Mouse (Mus musculus) forebrain, embryonic 14.5 days (tissue): ENCODE results near the gene C1s1. TPM values are rescaled to one million over a fixed set of nuclear protein-coding genes. Genes with fewer than 3 reads are reported as not detected.
"Not testable (repeated sequence)": the region's sequence is repeated elsewhere in the genome, so short reads cannot be mapped to it uniquely, and the experiment has no call there.

Experiments used
- ATAC-seq: fragments of 200-750 bp; cut with Nextera tagmentation; 2 replicates; pipeline ENCODE4 v1.8.0; 2017; ENCODE audit warnings: mild to moderate bottlenecking, moderate library complexity
- DNase-seq: peaks from one replicate; pipeline ENCODE4 v3.0.0-alpha.2; 2015; ENCODE audit warnings: low spot score
- H3K27ac ChIP-seq: fragments of 300-500 bp; sonication (generic); 2 replicates; pipeline ENCODE4 v1.5.1; 2014; ENCODE audit warnings: low read depth, mild to moderate bottlenecking, control low read depth, low read length, moderate library complexity
- H3K27me3 ChIP-seq: fragments of 300-500 bp; sonication (generic); replicated peaks from 2 replicates; pipeline ENCODE4 v1.6.1; 2014; ENCODE audit warnings: low read length, control low read depth, mixed read lengths; ENCODE audit not compliant: control insufficient read depth, insufficient read depth
- H3K36me3 ChIP-seq: fragments of 300-500 bp; sonication (generic); 2 replicates; pipeline ENCODE4 v1.6.1; 2014; ENCODE audit warnings: low read length, control low read depth; ENCODE audit not compliant: control insufficient read depth, insufficient read depth
- H3K4me1 ChIP-seq: fragments of 300-500 bp; sonication (generic); 2 replicates; pipeline ENCODE4 v1.6.1; 2014; ENCODE audit warnings: antibody characterized with exemption, low read length, control low read depth; ENCODE audit not compliant: control insufficient read depth, insufficient read depth
- H3K4me2 ChIP-seq: fragments of 300-500 bp; sonication (generic); 2 replicates; pipeline ENCODE4 v1.6.1; 2014; ENCODE audit warnings: mild to moderate bottlenecking, control low read depth, low read length
- H3K4me3 ChIP-seq: fragments of 300-500 bp; sonication (generic); 2 replicates; pipeline ENCODE4 v1.5.1; 2014; ENCODE audit warnings: low read depth, low read length, control low read depth
- H3K9ac ChIP-seq: fragments of 300-500 bp; sonication (generic); 2 replicates; pipeline ENCODE4 v1.6.1; 2014; ENCODE audit warnings: mild to moderate bottlenecking, low read length, control low read depth, moderate library complexity
- H3K9me3 ChIP-seq: fragments of 300-500 bp; sonication (generic); replicated peaks from 2 replicates; pipeline ENCODE4 v1.6.1; 2016; ENCODE audit warnings: low read length, control low read depth, mixed read lengths; ENCODE audit not compliant: control insufficient read depth
- whole genome bisulfite sequencing: fragments of 180-500 bp; shearing (Covaris S2); extraction: QIAGEN DNeasy Blood & Tissue Kit; methylation state at CpG from one replicate; pipeline ENCODE4 v1.1.7; 2014; 5-methylcytosine and 5-hydroxymethylcytosine counted together
- polyA plus RNA-seq: library from polyadenylated mRNA; unstranded; fragments of >200 nt; fragmentation: Nextera tagmentation; extraction: Ambion mirVana; gene quantifications from 2 replicates; pipeline ENCODE4 v1.2.1, GENCODE M21; 2014

Gene C1s1
- polyA plus RNA-seq, 1 experiment from 2014 or later = 0.39 TPM

DNA sequence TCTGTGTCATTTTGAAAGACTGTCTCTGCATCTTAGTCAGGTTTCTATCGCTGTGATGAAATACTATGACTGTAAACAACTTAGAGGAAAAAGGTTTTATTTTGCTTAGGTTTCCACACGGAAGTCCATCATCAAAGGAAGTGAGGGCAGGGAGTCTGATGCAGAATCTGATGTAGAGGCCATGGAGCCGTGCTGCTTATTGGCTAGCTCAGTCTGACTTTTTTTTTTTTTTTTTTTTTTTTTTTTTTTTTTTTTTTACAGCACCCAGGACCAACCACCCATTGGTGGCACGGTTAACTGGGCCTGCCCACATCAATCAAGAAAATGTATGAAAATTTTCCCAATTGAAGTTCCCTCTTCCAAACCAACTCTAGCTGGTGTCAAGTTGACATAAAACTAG is 53.2 kb downstream of the C1s1 start:
- Histone ChIP-seq H3K36me3 (no peaks in the 10 kb centered on the region), H3K27me3 (no peaks in the 10 kb centered on the region), H3K4me2 (no peak overlapping the region), H3K9me3 (no peaks in the 10 kb centered on the region), H3K9ac (no peak overlapping the region), H3K27ac (no peak overlapping the region), H3K4me1 (no peaks in the 10 kb centered on the region), H3K4me3 (no peak overlapping the region)
- WGBS = 88% methylated on average over 4 of the region's 4 CpGs
- no peak for DNase-seq
- no peak for ATAC-seq

DNA sequence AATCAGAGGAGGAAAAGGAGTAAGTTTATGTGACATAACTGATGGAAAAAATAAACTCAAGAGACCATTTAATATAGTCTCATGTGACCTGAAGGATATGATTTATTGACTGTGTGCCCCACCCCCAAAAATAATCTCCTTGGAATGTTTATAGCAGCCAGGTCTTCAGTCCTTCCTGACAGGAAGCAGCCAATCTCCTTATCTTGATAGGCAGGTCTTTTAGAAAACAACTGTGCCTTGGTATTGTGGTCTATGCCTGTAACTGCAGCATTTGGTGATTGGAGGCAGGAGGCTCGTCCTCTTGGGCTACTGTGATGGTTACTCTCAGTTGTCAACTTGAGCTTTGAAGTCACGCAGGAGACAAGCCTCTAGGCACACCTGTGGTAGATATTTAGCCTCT is 54.6 kb downstream of the C1s1 start:
- Histone ChIP-seq H3K9me3 (no peaks in the 10 kb centered on the region), H3K9ac (no peak overlapping the region), H3K4me3 (no peak overlapping the region), H3K27ac (no peak overlapping the region), H3K4me1 (no peaks in the 10 kb centered on the region), H3K36me3 (no peaks in the 10 kb centered on the region), H3K27me3 (no peaks in the 10 kb centered on the region), H3K4me2 (no peak overlapping the region)
- WGBS = 53% methylated on average over 2 of the region's 2 CpGs
- no peak for ATAC-seq
- DNase-seq = no peak

DNA sequence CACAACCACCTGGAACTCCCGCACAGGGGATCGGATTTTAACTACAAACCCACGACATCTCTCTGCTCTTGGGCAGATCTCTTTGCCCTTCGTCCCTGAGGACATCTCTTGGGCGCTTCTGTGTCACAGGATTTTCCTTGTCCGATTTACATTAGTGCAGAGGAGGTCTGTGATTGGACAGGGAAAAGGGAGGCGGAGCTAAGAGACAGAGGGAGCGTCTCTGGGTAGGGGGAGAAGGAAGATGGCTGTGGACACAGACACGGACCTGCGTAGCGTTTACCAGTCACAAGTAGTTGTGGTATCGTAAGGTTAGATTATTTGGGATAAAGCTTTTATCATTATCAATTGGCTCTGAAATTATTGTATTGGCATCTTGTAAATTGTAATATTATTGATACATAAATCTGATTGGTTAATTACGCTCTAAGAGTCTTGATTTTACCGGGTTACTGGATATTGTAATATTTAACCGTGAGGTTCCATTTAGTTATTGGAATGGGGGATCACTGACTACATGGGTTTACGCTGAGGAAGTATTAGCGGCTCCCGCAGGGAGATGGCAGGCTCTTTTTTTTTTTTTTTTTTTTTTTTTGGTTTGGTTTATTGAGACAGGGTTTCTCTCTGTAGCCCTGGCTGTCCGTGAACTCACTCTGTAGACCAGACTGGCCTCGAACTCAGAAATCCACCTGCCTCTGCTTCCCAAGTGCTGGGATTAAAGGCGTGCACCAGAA is 56.6 kb downstream of the C1s1 start:
- no peaks in the 10 kb centered on the region for H3K9me3 ChIP-seq
- H3K9ac ChIP-seq = no peak overlapping the region
- H3K27me3 ChIP-seq = no peaks in the 10 kb centered on the region
- peak overlapping the region; percentile 34 for H3K4me2 ChIP-seq
- no peaks in the 10 kb centered on the region for H3K36me3 ChIP-seq
- no peaks in the 10 kb centered on the region for H3K4me1 ChIP-seq
- H3K27ac ChIP-seq = no peak overlapping the region
- ATAC-seq (peak; percentile 91), DNase-seq (peak; percentile 73)
- WGBS = 35% methylated on average over 21 of the region's 21 CpGs
- peak overlapping the region; percentile 15; the same call in 1 of the 2 replicates for H3K4me3 ChIP-seq

DNA sequence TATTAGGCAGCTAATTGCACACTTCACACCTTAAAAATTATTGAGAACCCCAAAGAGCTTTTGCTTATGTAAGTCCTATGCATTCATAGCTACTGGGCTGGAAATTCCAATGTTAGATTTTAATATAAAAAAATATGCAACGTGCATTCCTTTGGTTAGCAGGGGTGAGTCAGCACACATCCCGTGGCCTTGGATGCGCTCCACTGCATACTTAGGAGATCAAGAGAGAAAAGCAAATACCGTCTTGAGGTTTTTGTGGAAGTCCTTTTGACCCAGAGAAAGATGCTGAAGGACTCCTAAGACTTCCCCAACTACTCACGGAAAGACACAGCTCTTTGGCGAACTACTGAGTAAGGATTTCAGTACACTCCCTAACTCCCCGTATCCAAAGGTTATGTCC is 57.3 kb downstream of the C1s1 start:
- Histone ChIP-seq H3K9me3 (no peaks in the 10 kb centered on the region), H3K27ac (no peak overlapping the region), H3K27me3 (no peaks in the 10 kb centered on the region), H3K36me3 (no peaks in the 10 kb centered on the region), H3K4me2 (peak overlapping the region; percentile 34; the same call in 1 of the 2 replicates), H3K4me3 (no peak overlapping the region), H3K9ac (no peak overlapping the region), H3K4me1 (no peaks in the 10 kb centered on the region)
- WGBS = 88% methylated on average over 7 of the region's 7 CpGs
- ATAC-seq (no peak), DNase-seq (no peak)

DNA sequence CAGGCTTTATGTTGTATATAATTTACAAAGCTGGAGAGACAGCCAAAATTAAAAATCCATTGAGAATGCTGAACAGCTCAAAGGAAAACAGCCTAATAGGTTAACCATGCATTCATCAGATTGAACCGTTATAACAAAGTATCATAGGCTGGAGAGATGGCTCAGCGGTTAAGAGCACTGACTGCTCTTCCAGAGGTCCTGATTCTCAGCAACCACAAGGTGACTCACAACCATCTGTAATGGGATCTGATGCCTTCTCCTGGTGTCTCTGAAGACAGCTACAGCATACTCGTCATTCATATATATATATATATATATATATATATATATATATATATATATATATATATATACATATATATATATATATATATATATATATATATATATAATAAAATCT is 58.3 kb downstream of the C1s1 start:
- not testable (repeated sequence) for H3K27ac ChIP-seq, H3K4me2 ChIP-seq

DNA sequence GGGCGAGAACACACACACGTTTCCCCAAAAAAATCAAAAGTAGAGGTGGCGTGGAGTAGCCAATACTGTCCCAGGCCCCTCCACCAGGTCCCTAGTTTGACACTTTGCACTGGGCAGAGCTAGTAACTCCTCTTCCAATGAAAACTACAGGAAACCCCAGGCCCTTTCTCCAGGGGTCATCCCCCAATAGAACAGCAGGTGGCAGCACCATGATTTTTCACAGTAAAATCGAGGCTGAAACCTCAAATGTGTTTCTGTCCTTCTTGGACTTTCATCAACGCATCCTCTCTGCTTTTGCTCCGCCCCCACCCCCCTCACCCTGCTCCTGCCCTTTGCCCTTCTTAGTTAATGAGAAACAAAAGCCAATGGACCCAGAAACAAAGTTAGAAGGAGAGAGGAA is 60.6 kb downstream of the C1s1 start:
- no peaks in the 10 kb centered on the region for H3K27me3 ChIP-seq
- WGBS = 29% methylated on average over 6 of the region's 6 CpGs
- no peaks in the 10 kb centered on the region for H3K4me1 ChIP-seq
- ATAC-seq (peak; percentile 27; the same call in 1 of the 2 replicates), DNase-seq (peak; percentile 61)
- no peaks in the 10 kb centered on the region for H3K9me3 ChIP-seq
- no peak overlapping the region for H3K9ac ChIP-seq
- no peak overlapping the region for H3K4me3 ChIP-seq
- no peaks in the 10 kb centered on the region for H3K36me3 ChIP-seq
- H3K27ac ChIP-seq = no peak overlapping the region
- H3K4me2 ChIP-seq = no peak overlapping the region

More for the DNA sequence above, 58.3 kb downstream of the C1s1 start:
- H3K9me3 ChIP-seq, H3K9ac ChIP-seq, H3K36me3 ChIP-seq, DNase-seq, H3K27me3 ChIP-seq, H3K4me3 ChIP-seq, ATAC-seq, H3K4me1 ChIP-seq: not testable (repeated sequence)
- 87% methylated on average over 3 of the region's 3 CpGs for WGBS

Other genes with a start within 250 kb of the C1s1 start
- 0.08 and 0.37 TPM in 2 replicates for gene Cd163, start 237.7 kb downstream of the C1s1 start, polyA plus RNA-seq
- 55.9 and 63.2 TPM in 2 replicates for gene Pex5, start 127.3 kb downstream of the C1s1 start, polyA plus RNA-seq
- gene Clstn3, start 77.6 kb downstream of the C1s1 start, polyA plus RNA-seq = 34.1 and 48.7 TPM in 2 replicates
- 0.17 and 0.27 TPM in 2 replicates for gene C1rl, start 49.2 kb downstream of the C1s1 start, polyA plus RNA-seq
- gene C1ra, start 30.0 kb downstream of the C1s1 start, polyA plus RNA-seq = 0.19 and 0.24 TPM in 2 replicates
- gene C1rb, start 27.9 kb upstream of the C1s1 start, polyA plus RNA-seq = not detected in 2 replicates
- 0.10 TPM in 1 of 2 replicates, not detected in the other for gene C1s2, start 93.7 kb upstream of the C1s1 start, polyA plus RNA-seq
- 33.4 and 38.7 TPM in 2 replicates for gene Lpcat3, start 120.7 kb upstream of the C1s1 start, polyA plus RNA-seq
- 166 and 186 TPM in 2 replicates for gene Emg1, start 169.8 kb upstream of the C1s1 start, polyA plus RNA-seq
- gene Phb2, start 170.0 kb upstream of the C1s1 start, polyA plus RNA-seq = 237 and 245 TPM in 2 replicates
- 4.7 TPM in 2 replicates for gene Ptpn6, start 196.4 kb upstream of the C1s1 start, polyA plus RNA-seq
- 722 and 848 TPM in 2 replicates for gene Grcc10, start 199.0 kb upstream of the C1s1 start, polyA plus RNA-seq
- gene Gm45234, start 213.7 kb upstream of the C1s1 start, polyA plus RNA-seq = not detected in 2 replicates
- 12.2 and 16.6 TPM in 2 replicates for gene Atn1, start 214.2 kb upstream of the C1s1 start, polyA plus RNA-seq
- gene Eno2, start 227.3 kb upstream of the C1s1 start, polyA plus RNA-seq = 34.6 and 49.5 TPM in 2 replicates
- gene Lrrc23, start 237.4 kb upstream of the C1s1 start, polyA plus RNA-seq = 3.4 and 3.5 TPM in 2 replicates